Mouse (Mus musculus): ENCODE measurements around the gene Nfatc2.

- TF ChIP-seq CTCF (conservative IDR thresholded peaks at IDR 0.05; ENCODE audit: low read length) (no peak), POU5F1 (IDR thresholded peaks at IDR 0.05; ENCODE audit: borderline replicate concordance, low read length) (no peak), NANOG (IDR thresholded peaks at IDR 0.05; ENCODE audit: borderline replicate concordance, low read length) (no peak)
Observed at GRCm38 (mm10) chr2:168579601-168580130, 21.8 kb downstream of the Nfatc2 start.
